Mouse (Mus musculus) neutrophil, adult 5-6 weeks (primary cell): Measurements from ENCODE around the gene Amy1. TPM values are rescaled to one million over a fixed set of nuclear protein-coding genes. Genes with fewer than 3 reads are reported as not detected.
"Not testable (repeated sequence)": the region's sequence is repeated elsewhere in the genome, so short reads cannot be mapped to it uniquely, and the experiment has no call there.

Experiments
- ATAC-seq: fragments of 151-379, 151-347 bp; 2 replicates; pipeline ENCODE4 v1.8.0; 2017; ENCODE audit warnings: mild to moderate bottlenecking, moderate TSS enrichment; ENCODE audit not compliant: insufficient number of reproducible peaks, poor library complexity, low FRiP score, severe bottlenecking; ENCODE audit errors: extremely low read depth
- total RNA-seq: library from RNA; stranded (forward); fragments of 200-1000 nt; gene quantifications from 2 replicates; pipeline ENCODE4 v1.2.3, GENCODE M21; 2017

Gene Amy1
- 2.7 TPM in 1 of 2 replicates, not detected in the other for total RNA-seq

GRCm38 (mm10) chr3:113606599-113606998 is at the start of gene Amy1:
Amy1 (minus strand) TSS chr3:113606699.
- no peak for ATAC-seq

- no peak for ATAC-seq
These were observed 47.8 kb upstream of the Amy1 start for GRCm38 (mm10) chr3:113654335-113654734.

- not testable (repeated sequence) for ATAC-seq
These were observed 44.9 kb upstream of the Amy1 start for GRCm38 (mm10) chr3:113651386-113651785.

GRCm38 (mm10) chr3:113639545-113639944 is 33.0 kb upstream of the Amy1 start:
- no peak for ATAC-seq

GRCm38 (mm10) chr3:113634220-113634619 is 27.7 kb upstream of the Amy1 start:
- ATAC-seq: no peak

- no peak for ATAC-seq
These were observed 25.1 kb upstream of the Amy1 start for GRCm38 (mm10) chr3:113631611-113632010.

- ATAC-seq: peak; percentile 21; the same call in 1 of the 2 replicates
These were observed 24.1 kb upstream of the Amy1 start for GRCm38 (mm10) chr3:113630564-113630963.

GRCm38 (mm10) chr3:113629606-113630359 is 23.3 kb upstream of the Amy1 start, which contains the start of gene Rnpc3:
Rnpc3 (minus strand) TSS chr3:113630149.
- ATAC-seq: peak; percentile 93

GRCm38 (mm10) chr3:113590844-113591243 is 15.7 kb downstream of the Amy1 start:
- ATAC-seq: no peak

- ATAC-seq: no peak
These were observed 31.9 kb downstream of the Amy1 start for GRCm38 (mm10) chr3:113574578-113574977.

- no peak for ATAC-seq
These were observed 32.4 kb downstream of the Amy1 start for GRCm38 (mm10) chr3:113574138-113574537.

- no peak for ATAC-seq
These were observed 34.3 kb downstream of the Amy1 start for GRCm38 (mm10) chr3:113572158-113572557.

GRCm38 (mm10) chr3:113539692-113540091 is 66.8 kb downstream of the Amy1 start:
- no peak for ATAC-seq

- ATAC-seq: not testable (repeated sequence)
These were observed 74.2 kb downstream of the Amy1 start, which contains the start of gene Amy2a1 for GRCm38 (mm10) chr3:113532328-113532727. Amy2a1 (minus strand) TSS chr3:113532428.

Other genes starting within 250 kb of the Amy1 start
- gene Amy2a1, start 74.3 kb downstream of the Amy1 start, total RNA-seq: not detected in 2 replicates
- gene Rnpc3, start 23.4 kb upstream of the Amy1 start, total RNA-seq: 77.6 and 90.2 TPM in 2 replicates